Mouse (Mus musculus): Measurements from ENCODE around the gene Vps37b. TPM values are rescaled to one million over a fixed set of nuclear protein-coding genes. Genes with fewer than 3 reads are reported as not detected.

Gene Vps37b
- total and polyA plus RNA-seq, 2 experiments from 2014 or later, result 51.4 to 55.7 TPM

- H3K4me3 ChIP-seq (ENCODE audit: low read depth, low read length), result no peak overlapping the region
- H3K27me3 ChIP-seq (ENCODE audit: control insufficient read depth, insufficient read depth, low read length), result no peaks in the 10 kb centered on the region
- H3K27ac ChIP-seq (ENCODE audit: low read depth), result peak overlapping the region; percentile 81
- H3K9ac ChIP-seq (replicated peaks; ENCODE audit: low read depth, low read length), result no peak overlapping the region
- H3K36me3 ChIP-seq (replicated peaks; ENCODE audit: control insufficient read depth, insufficient read depth, low read length), result peaks cover 13% of the 10 kb centered on the region
- TF ChIP-seq CTCF (IDR thresholded peaks at IDR 0.05; ENCODE audit: low read depth), result no peak
- TF ChIP-seq EP300 (IDR thresholded peaks at IDR 0.05; ENCODE audit: low read depth), result no peak
- peaks cover 78% of the 10 kb centered on the region for H3K4me1 ChIP-seq (ENCODE audit: control insufficient read depth, insufficient read depth)
- no peaks in the 10 kb centered on the region for H3K9me3 ChIP-seq (replicated peaks; ENCODE audit: control insufficient read depth, low read length)
- DNase-seq (ENCODE audit: low spot score), result no peak
- ATAC-seq (ENCODE audit: insufficient read depth, low read depth), result no peak
- no peak overlapping the region for H3K4me2 ChIP-seq (ENCODE audit: low read depth, low read length)
- WGBS, result 45% methylated on average over 10 of the region's 10 CpGs
Observed at GRCm38 (mm10) chr5:124012885-124013284, 19.2 kb downstream of the Vps37b start.

- H3K9ac ChIP-seq (replicated peaks; ENCODE audit: low read depth, low read length), result peak overlapping the region; percentile 43; the same call in 1 of the 2 replicates
- ATAC-seq (ENCODE audit: insufficient read depth, low read depth), result no peak
- H3K4me3 ChIP-seq (ENCODE audit: low read depth, low read length), result peak overlapping the region; percentile 15; the same call in 1 of the 2 replicates
- peaks cover 69% of the 10 kb centered on the region for H3K4me1 ChIP-seq (ENCODE audit: control insufficient read depth, insufficient read depth)
- no peak for DNase-seq (ENCODE audit: low spot score)
- 4% methylated on average over 8 of the region's 8 CpGs for WGBS
- no peaks in the 10 kb centered on the region for H3K27me3 ChIP-seq (ENCODE audit: control insufficient read depth, insufficient read depth, low read length)
- peak overlapping the region; percentile 81 for H3K27ac ChIP-seq (ENCODE audit: low read depth)
- TF ChIP-seq CTCF (IDR thresholded peaks at IDR 0.05; ENCODE audit: low read depth) (no peak), EP300 (IDR thresholded peaks at IDR 0.05; ENCODE audit: low read depth) (no peak)
- H3K9me3 ChIP-seq (replicated peaks; ENCODE audit: control insufficient read depth, low read length), result no peaks in the 10 kb centered on the region
- H3K36me3 ChIP-seq (replicated peaks; ENCODE audit: control insufficient read depth, insufficient read depth, low read length), result peaks cover 23% of the 10 kb centered on the region
- peak overlapping the region; percentile 50 for H3K4me2 ChIP-seq (ENCODE audit: low read depth, low read length)
Observed at GRCm38 (mm10) chr5:124011927-124012326, 20.1 kb downstream of the Vps37b start.

GRCm38 (mm10) chr5:124010910-124011655 is 21.0 kb downstream of the Vps37b start:
- peak overlapping the region; percentile 43 for H3K9ac ChIP-seq (replicated peaks; ENCODE audit: low read depth, low read length)
- DNase-seq (ENCODE audit: low spot score) (peak; percentile 84), ATAC-seq (ENCODE audit: insufficient read depth, low read depth) (peak; percentile 48)
- no peaks in the 10 kb centered on the region for H3K9me3 ChIP-seq (replicated peaks; ENCODE audit: control insufficient read depth, low read length)
- peak overlapping the region; percentile 15; the same call in 1 of the 2 replicates for H3K4me3 ChIP-seq (ENCODE audit: low read depth, low read length)
- peak overlapping the region; percentile 81 for H3K27ac ChIP-seq (ENCODE audit: low read depth)
- H3K27me3 ChIP-seq (ENCODE audit: control insufficient read depth, insufficient read depth, low read length), result no peaks in the 10 kb centered on the region
- H3K4me2 ChIP-seq (ENCODE audit: low read depth, low read length), result peak overlapping the region; percentile 50
- peaks cover 31% of the 10 kb centered on the region for H3K36me3 ChIP-seq (replicated peaks; ENCODE audit: control insufficient read depth, insufficient read depth, low read length)
- WGBS, result 4% methylated on average over 19 of the region's 19 CpGs
- H3K4me1 ChIP-seq (ENCODE audit: control insufficient read depth, insufficient read depth), result peaks cover 61% of the 10 kb centered on the region
- TF ChIP-seq EP300 (IDR thresholded peaks at IDR 0.05; ENCODE audit: low read depth) (no peak), CTCF (IDR thresholded peaks at IDR 0.05; ENCODE audit: low read depth) (no peak)

- no peak for TF ChIP-seq CTCF (IDR thresholded peaks at IDR 0.05; ENCODE audit: low read depth)
- no peak for TF ChIP-seq EP300 (IDR thresholded peaks at IDR 0.05; ENCODE audit: low read depth)
- H3K9ac ChIP-seq (replicated peaks; ENCODE audit: low read depth, low read length), result no peak overlapping the region
- no peaks in the 10 kb centered on the region for H3K27me3 ChIP-seq (ENCODE audit: control insufficient read depth, insufficient read depth, low read length)
- H3K27ac ChIP-seq (ENCODE audit: low read depth), result peak overlapping the region; percentile 81
- H3K4me1 ChIP-seq (ENCODE audit: control insufficient read depth, insufficient read depth), result peaks cover 52% of the 10 kb centered on the region
- H3K4me3 ChIP-seq (ENCODE audit: low read depth, low read length), result no peak overlapping the region
- peaks cover 41% of the 10 kb centered on the region for H3K36me3 ChIP-seq (replicated peaks; ENCODE audit: control insufficient read depth, insufficient read depth, low read length)
- no peak overlapping the region for H3K4me2 ChIP-seq (ENCODE audit: low read depth, low read length)
- H3K9me3 ChIP-seq (replicated peaks; ENCODE audit: control insufficient read depth, low read length), result no peaks in the 10 kb centered on the region
- WGBS, result 39% methylated on average over 8 of the region's 8 CpGs
- no peak for ATAC-seq (ENCODE audit: insufficient read depth, low read depth)
- DNase-seq (ENCODE audit: low spot score), result no peak
Observed at GRCm38 (mm10) chr5:124010077-124010476, 22.0 kb downstream of the Vps37b start.

GRCm38 (mm10) chr5:124006891-124007491 is 25.1 kb downstream of the Vps37b start:
- ATAC-seq (ENCODE audit: insufficient read depth, low read depth) (peak; percentile 58), DNase-seq (ENCODE audit: low spot score) (no peak)
- Histone ChIP-seq H3K27me3 (ENCODE audit: control insufficient read depth, insufficient read depth, low read length) (no peaks in the 10 kb centered on the region), H3K4me2 (ENCODE audit: low read depth, low read length) (no peak overlapping the region), H3K9ac (replicated peaks; ENCODE audit: low read depth, low read length) (no peak overlapping the region), H3K9me3 (replicated peaks; ENCODE audit: control insufficient read depth, low read length) (no peaks in the 10 kb centered on the region), H3K36me3 (replicated peaks; ENCODE audit: control insufficient read depth, insufficient read depth, low read length) (peaks cover 49% of the 10 kb centered on the region), H3K4me3 (ENCODE audit: low read depth, low read length) (no peak overlapping the region), H3K27ac (ENCODE audit: low read depth) (peak overlapping the region; percentile 26), H3K4me1 (ENCODE audit: control insufficient read depth, insufficient read depth) (peaks cover 27% of the 10 kb centered on the region)
- WGBS, result 56% methylated on average over 17 of the region's 17 CpGs
- no peak for TF ChIP-seq CTCF (IDR thresholded peaks at IDR 0.05; ENCODE audit: low read depth)
- TF ChIP-seq EP300 (IDR thresholded peaks at IDR 0.05; ENCODE audit: low read depth), result no peak
